Mouse (Mus musculus) E14TG2a.4 (cell line): ENCODE results near the gene Ltbp3.

Experiments
- CTCF ChIP-seq: conservative IDR thresholded peaks from 2 replicates; pipeline ENCODE4 v1.5.1; 2014; ENCODE audit warnings: low read length
- NANOG ChIP-seq: IDR thresholded peaks from 2 replicates; pipeline ENCODE4 v1.6.1; 2014; ENCODE audit warnings: borderline replicate concordance, low read length, mixed read lengths
- POU5F1 ChIP-seq: IDR thresholded peaks from 2 replicates; pipeline ENCODE4 v1.6.1; 2014; ENCODE audit warnings: low read length, borderline replicate concordance

GRCm38 (mm10) chr19:5782121-5782520, 41.4 kb downstream of the Ltbp3 start:
- no peak for TF ChIP-seq CTCF
- TF ChIP-seq POU5F1: no peak
- no peak for TF ChIP-seq NANOG
